Mouse (Mus musculus) frontal cortex, postnatal 10 days (tissue): ENCODE measurements around the gene Tmem235.
"Not testable (repeated sequence)": the region's sequence is repeated elsewhere in the genome, so short reads cannot be mapped to it uniquely, and the experiment has no call there.

Source experiments
- DNase-seq, 2 experiments: peaks; one replicate each; pipeline ENCODE4 v3.0.0; 2022; ENCODE audit warnings: low spot score in 2 of 2, mixed read lengths in 1 of 2

Tmem235 gene

GRCm38 (mm10) chr11:117832086-117832969 lies 28.2 kb upstream of the Tmem235 start:
- peak in 1 of 2 experiments; percentile 64 for DNase-seq

- DNase-seq, result not testable (repeated sequence)
Observed at GRCm38 (mm10) chr11:117833509-117833908, 27.0 kb upstream of the Tmem235 start.

GRCm38 (mm10) chr11:117834086-117834485 lies 26.5 kb upstream of the Tmem235 start:
- no peak for DNase-seq

- DNase-seq, result peak in 1 of 2 experiments; percentile 60
Observed at GRCm38 (mm10) chr11:117836306-117836705, 24.2 kb upstream of the Tmem235 start.

GRCm38 (mm10) chr11:117838572-117838971 lies 22.0 kb upstream of the Tmem235 start:
- no peak for DNase-seq

- no peak for DNase-seq
Observed at GRCm38 (mm10) chr11:117839021-117839420, 21.5 kb upstream of the Tmem235 start.

- DNase-seq, result no peak
Observed at GRCm38 (mm10) chr11:117840910-117841309, 19.6 kb upstream of the Tmem235 start.

- DNase-seq, result no peak
Observed at GRCm38 (mm10) chr11:117843434-117843833, 17.1 kb upstream of the Tmem235 start.

- DNase-seq, result no peak
Observed at GRCm38 (mm10) chr11:117844997-117845396, 15.6 kb upstream of the Tmem235 start.

GRCm38 (mm10) chr11:117845651-117846050 lies 14.9 kb upstream of the Tmem235 start:
- no peak for DNase-seq

GRCm38 (mm10) chr11:117846640-117847039 lies 13.9 kb upstream of the Tmem235 start:
- DNase-seq, result no peak

- no peak for DNase-seq
Observed at GRCm38 (mm10) chr11:117847593-117848215, 12.8 kb upstream of the Tmem235 start.

- no peak for DNase-seq
Observed at GRCm38 (mm10) chr11:117848271-117848984, 12.1 kb upstream of the Tmem235 start.

- DNase-seq, result peak; percentile 93 to 96
Observed at GRCm38 (mm10) chr11:117848985-117849671, 11.4 kb upstream of the Tmem235 start, which contains the start of gene Birc5. TSS of gene Birc5 (plus strand) at chr11:117849251.

- no peak for DNase-seq
Observed at GRCm38 (mm10) chr11:117852875-117853274, 7.7 kb upstream of the Tmem235 start.

- no peak for DNase-seq
Observed at GRCm38 (mm10) chr11:117854241-117854640, 6.3 kb upstream of the Tmem235 start.

GRCm38 (mm10) chr11:117855360-117855759 lies 5.2 kb upstream of the Tmem235 start:
- no peak for DNase-seq

- no peak for DNase-seq
Observed at GRCm38 (mm10) chr11:117855975-117856374, 4.6 kb upstream of the Tmem235 start.

- DNase-seq, result no peak
Observed at GRCm38 (mm10) chr11:117857462-117857861, 3.1 kb upstream of the Tmem235 start.

- no peak for DNase-seq
Observed at GRCm38 (mm10) chr11:117858392-117858791, 2.2 kb upstream of the Tmem235 start.

GRCm38 (mm10) chr11:117863174-117863856 lies 2.8 kb downstream of the Tmem235 start:
- no peak for DNase-seq
